Mouse (Mus musculus): Measurements from ENCODE around the gene Rps27l. TPM values are rescaled to one million over a fixed set of nuclear protein-coding genes. Genes with fewer than 3 reads are reported as not detected.
A peak's percentile ranks its signal among the peaks of the same experiment; 100 is the strongest.

Rps27l gene
- polyA plus RNA-seq, 1 experiment from 2014 or later = 708 TPM

DNA sequence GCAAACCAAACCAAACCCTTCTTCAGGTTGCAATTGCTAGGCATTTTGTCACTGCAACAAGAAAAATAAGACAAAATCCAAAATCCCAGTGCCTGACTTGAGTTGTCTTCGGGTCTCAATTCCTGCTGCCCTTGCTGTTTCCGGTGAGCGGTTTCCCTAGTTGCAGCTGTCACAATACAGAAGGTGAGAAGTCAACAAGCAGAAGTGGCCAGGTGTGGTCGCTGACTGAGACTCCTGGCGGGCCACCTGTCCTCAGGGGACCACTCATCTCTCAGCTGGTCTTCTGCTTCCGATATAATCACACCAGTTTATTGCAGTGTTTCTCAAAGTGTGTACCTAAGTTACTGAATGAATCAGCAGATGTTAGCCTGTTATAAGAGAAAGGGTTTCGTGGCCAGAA is 15.5 kb upstream of the Rps27l start:
- Histone ChIP-seq H3K36me3 (ENCODE audit: control insufficient read depth, insufficient read depth, low read length) (no peaks in the 10 kb centered on the region), H3K9ac (replicated peaks; ENCODE audit: low read depth, low read length) (no peak overlapping the region), H3K27ac (ENCODE audit: low read length) (no peak overlapping the region), H3K4me3 (ENCODE audit: low read depth, low read length) (no peak overlapping the region), H3K9me3 (ENCODE audit: control insufficient read depth, low read depth, low read length) (no peaks in the 10 kb centered on the region), H3K4me2 (replicated peaks; ENCODE audit: low read depth, low read length) (no peak overlapping the region), H3K4me1 (ENCODE audit: control insufficient read depth, insufficient read depth, low read length) (no peaks in the 10 kb centered on the region), H3K27me3 (ENCODE audit: control insufficient read depth, insufficient read depth, low read length) (no peaks in the 10 kb centered on the region)
- WGBS = 55% methylated on average over 7 of the region's 7 CpGs
- ATAC-seq (ENCODE audit: insufficient number of reproducible peaks, insufficient read depth, low FRiP score, low read depth) = no peak

DNA sequence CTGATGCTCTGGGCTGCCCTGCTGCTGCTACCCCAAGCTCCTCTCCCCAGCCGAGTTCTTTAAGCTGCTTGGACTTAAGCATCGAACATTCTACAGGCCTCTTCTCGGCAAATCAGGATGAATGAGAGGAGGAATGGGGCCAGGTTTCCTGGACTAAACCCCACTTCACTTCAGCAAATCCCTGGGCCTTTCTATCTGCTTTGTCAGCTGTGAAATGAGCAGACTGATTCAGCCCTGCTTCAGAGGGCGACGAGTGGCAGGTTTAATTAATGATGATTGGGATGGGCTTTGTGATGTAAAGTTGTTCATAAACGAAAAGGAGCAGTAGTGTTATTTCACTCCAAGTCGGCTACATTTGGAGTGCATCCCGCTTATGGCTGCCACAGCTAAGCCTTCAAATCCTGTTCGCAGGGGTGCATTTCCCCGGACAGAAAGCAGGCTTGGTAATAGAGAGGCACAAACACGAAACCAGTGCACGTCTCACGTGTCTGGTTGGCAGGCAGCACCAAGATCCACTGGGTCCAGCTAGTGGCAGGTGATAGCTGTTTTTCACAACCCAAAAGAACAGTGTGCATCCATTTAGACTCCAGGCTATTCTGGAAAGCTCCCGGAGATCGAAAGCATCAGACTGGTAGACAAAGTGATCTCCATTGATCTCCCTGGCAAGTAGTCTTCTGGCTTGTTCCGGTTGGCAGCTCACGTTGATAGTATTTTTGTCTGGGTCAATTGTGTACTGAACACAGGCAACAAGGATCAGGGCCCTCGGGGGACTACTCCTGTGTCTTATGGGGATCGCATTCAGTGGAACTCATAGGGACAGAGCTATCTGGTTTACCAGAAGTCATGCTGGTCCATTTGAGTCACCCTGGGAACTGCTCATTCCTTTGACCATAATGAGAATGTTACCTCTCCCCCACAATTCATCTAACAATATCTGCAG is 11.7 kb upstream of the Rps27l start:
- H3K27ac ChIP-seq (ENCODE audit: low read length) = no peak overlapping the region
- 60% methylated on average over 19 of the region's 19 CpGs for WGBS
- no peak for ATAC-seq (ENCODE audit: insufficient number of reproducible peaks, insufficient read depth, low FRiP score, low read depth)

DNA sequence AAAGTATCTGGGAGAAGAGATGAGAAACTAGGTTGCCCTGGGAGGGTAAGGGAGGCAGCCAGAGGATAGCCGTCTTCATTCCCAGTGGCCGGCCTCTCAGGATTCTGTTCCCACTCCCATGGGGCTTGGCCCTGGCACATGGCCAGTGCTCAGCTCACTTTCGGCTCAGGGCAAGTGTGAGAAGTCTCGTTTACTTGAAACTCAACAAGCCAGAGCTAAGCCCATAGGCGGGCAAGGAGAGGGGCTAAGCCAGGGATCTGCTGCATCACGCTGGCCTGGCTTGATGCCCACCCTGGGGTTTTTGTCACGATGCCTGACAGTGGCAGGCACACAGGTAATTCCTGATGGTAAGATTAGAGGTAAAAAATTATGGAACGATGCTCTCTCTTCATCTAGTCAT is 8.4 kb upstream of the Rps27l start:
- ATAC-seq (ENCODE audit: insufficient number of reproducible peaks, insufficient read depth, low FRiP score, low read depth) = no peak

More for the DNA sequence above, 11.7 kb upstream of the Rps27l start:
- no peaks in the 10 kb centered on the region for H3K9me3 ChIP-seq (ENCODE audit: control insufficient read depth, low read depth, low read length)
- H3K4me1 ChIP-seq (ENCODE audit: control insufficient read depth, insufficient read depth, low read length) = peaks cover 5% of the 10 kb centered on the region; the same call in 1 of the 2 replicates
- H3K27me3 ChIP-seq (ENCODE audit: control insufficient read depth, insufficient read depth, low read length) = no peaks in the 10 kb centered on the region
- no peaks in the 10 kb centered on the region for H3K36me3 ChIP-seq (ENCODE audit: control insufficient read depth, insufficient read depth, low read length)
- no peak overlapping the region for H3K9ac ChIP-seq (replicated peaks; ENCODE audit: low read depth, low read length)
- H3K4me2 ChIP-seq (replicated peaks; ENCODE audit: low read depth, low read length) = no peak overlapping the region
- no peak overlapping the region for H3K4me3 ChIP-seq (ENCODE audit: low read depth, low read length)

DNA sequence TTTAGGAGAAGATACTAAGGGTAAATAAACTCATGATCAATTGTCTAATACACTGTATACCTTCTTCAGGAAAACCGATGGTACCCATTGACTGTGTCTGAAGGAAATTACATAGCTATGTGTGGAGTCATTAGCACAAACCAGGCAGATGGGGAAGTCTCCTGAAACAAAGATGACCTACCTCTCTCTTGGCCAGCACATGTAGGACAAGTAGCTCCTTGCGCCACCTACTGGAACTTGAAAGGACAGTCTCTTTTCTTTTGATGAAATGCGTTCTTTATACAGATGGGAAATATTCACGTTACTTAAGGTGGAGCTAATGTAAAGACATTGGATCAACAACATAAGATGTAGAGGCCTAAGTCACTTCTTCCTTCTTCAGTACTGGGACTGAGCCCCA is 7.0 kb upstream of the Rps27l start:
- Histone ChIP-seq H3K36me3 (ENCODE audit: control insufficient read depth, insufficient read depth, low read length) (no peaks in the 10 kb centered on the region), H3K4me2 (replicated peaks; ENCODE audit: low read depth, low read length) (no peak overlapping the region), H3K27ac (ENCODE audit: low read length) (no peak overlapping the region), H3K4me3 (ENCODE audit: low read depth, low read length) (no peak overlapping the region), H3K4me1 (ENCODE audit: control insufficient read depth, insufficient read depth, low read length) (peaks cover 8% of the 10 kb centered on the region; the same call in 1 of the 2 replicates), H3K9ac (replicated peaks; ENCODE audit: low read depth, low read length) (no peak overlapping the region), H3K27me3 (ENCODE audit: control insufficient read depth, insufficient read depth, low read length) (no peaks in the 10 kb centered on the region), H3K9me3 (ENCODE audit: control insufficient read depth, low read depth, low read length) (no peaks in the 10 kb centered on the region)
- WGBS = 11% methylated on average over 4 of the region's 4 CpGs
- ATAC-seq (ENCODE audit: insufficient number of reproducible peaks, insufficient read depth, low FRiP score, low read depth) = no peak

More for the DNA sequence above, 8.4 kb upstream of the Rps27l start:
- Histone ChIP-seq H3K4me1 (ENCODE audit: control insufficient read depth, insufficient read depth, low read length) (peaks cover 8% of the 10 kb centered on the region; the same call in 1 of the 2 replicates), H3K4me3 (ENCODE audit: low read depth, low read length) (no peak overlapping the region), H3K27me3 (ENCODE audit: control insufficient read depth, insufficient read depth, low read length) (no peaks in the 10 kb centered on the region), H3K27ac (ENCODE audit: low read length) (no peak overlapping the region), H3K36me3 (ENCODE audit: control insufficient read depth, insufficient read depth, low read length) (no peaks in the 10 kb centered on the region), H3K9me3 (ENCODE audit: control insufficient read depth, low read depth, low read length) (no peaks in the 10 kb centered on the region), H3K9ac (replicated peaks; ENCODE audit: low read depth, low read length) (no peak overlapping the region), H3K4me2 (replicated peaks; ENCODE audit: low read depth, low read length) (no peak overlapping the region)
- 44% methylated on average over 8 of the region's 8 CpGs for WGBS

DNA sequence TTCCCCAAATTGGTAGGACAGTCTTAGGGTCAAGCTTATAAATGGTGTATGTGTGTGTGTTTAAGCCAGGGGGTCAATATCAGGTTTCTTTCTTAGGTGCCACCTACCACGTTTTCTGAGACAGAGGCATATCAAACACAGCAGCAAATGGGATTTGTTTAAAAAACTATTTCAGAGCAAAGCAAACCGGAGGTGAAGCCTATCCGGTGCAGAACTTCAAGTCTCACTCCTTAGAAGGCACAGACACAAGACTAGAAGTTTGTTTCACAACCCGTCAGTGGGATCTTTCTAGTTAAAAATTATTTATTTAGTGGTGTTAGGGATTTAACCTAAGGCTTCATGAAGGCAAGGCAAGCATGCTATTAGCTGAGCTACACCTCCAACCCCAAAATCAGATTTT is 725 bp upstream of the Rps27l start:
- Histone ChIP-seq H3K27ac (ENCODE audit: low read length) (peak overlapping the region; percentile 95), H3K27me3 (ENCODE audit: control insufficient read depth, insufficient read depth, low read length) (no peaks in the 10 kb centered on the region), H3K36me3 (ENCODE audit: control insufficient read depth, insufficient read depth, low read length) (peaks cover 7% of the 10 kb centered on the region), H3K4me1 (ENCODE audit: control insufficient read depth, insufficient read depth, low read length) (0 out of 2 replicates have a peak, but pooled peaks cover 3% of the 10 kb centered on the region), H3K9me3 (ENCODE audit: control insufficient read depth, low read depth, low read length) (no peaks in the 10 kb centered on the region), H3K9ac (replicated peaks; ENCODE audit: low read depth, low read length) (peak overlapping the region; percentile 90), H3K4me3 (ENCODE audit: low read depth, low read length) (peak overlapping the region; percentile 81), H3K4me2 (replicated peaks; ENCODE audit: low read depth, low read length) (peak overlapping the region; percentile 49)
- ATAC-seq (ENCODE audit: insufficient number of reproducible peaks, insufficient read depth, low FRiP score, low read depth) = no peak
- WGBS = 7% methylated on average over 4 of the region's 4 CpGs

DNA sequence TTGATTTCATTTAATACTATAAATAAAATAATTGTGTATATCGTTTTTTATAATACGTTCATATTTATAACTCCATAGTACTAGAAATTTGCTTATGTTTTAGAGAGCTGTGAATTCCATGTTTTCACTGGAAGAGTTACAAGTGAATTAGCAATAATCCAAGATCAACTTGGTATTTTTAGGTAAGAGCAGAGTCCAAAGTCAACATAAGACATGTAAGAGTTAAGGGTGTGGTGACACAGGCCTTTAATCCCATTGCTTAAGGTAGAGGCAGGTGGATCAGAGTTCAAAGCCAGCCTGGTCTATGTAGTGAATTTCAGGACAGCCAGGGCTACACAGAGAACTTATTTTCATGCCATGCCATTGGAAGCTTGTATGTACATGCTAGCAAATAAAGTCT is 2.6 kb downstream of the Rps27l start:
- Histone ChIP-seq H3K36me3 (ENCODE audit: control insufficient read depth, insufficient read depth, low read length) (peaks cover 7% of the 10 kb centered on the region), H3K4me1 (ENCODE audit: control insufficient read depth, insufficient read depth, low read length) (no peaks in the 10 kb centered on the region), H3K27me3 (ENCODE audit: control insufficient read depth, insufficient read depth, low read length) (no peaks in the 10 kb centered on the region), H3K27ac (ENCODE audit: low read length) (no peak overlapping the region), H3K4me3 (ENCODE audit: low read depth, low read length) (no peak overlapping the region), H3K9me3 (ENCODE audit: control insufficient read depth, low read depth, low read length) (no peaks in the 10 kb centered on the region), H3K9ac (replicated peaks; ENCODE audit: low read depth, low read length) (no peak overlapping the region), H3K4me2 (replicated peaks; ENCODE audit: low read depth, low read length) (no peak overlapping the region)
- ATAC-seq (ENCODE audit: insufficient number of reproducible peaks, insufficient read depth, low FRiP score, low read depth) = no peak
- WGBS = 95% methylated on average over 2 of the region's 2 CpGs

DNA sequence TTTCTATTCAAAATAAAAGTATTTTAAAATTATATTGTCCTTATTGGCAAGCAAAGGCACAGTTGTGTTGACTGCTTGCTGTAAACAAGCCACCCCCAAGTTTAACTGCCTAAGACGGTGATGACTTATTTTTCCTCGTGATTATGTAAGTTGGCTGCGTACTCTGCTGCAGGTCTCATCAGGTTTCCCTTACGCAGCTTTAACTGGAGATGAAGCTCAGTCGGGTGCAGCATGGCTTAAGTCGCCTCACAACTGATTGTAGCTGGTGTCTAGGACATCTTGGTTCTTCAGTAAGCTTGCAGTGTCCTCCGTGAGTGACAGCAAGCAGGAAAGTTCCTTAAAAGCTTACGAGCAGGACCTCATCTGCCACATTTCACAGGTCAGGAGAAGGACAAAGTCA is 6.4 kb downstream of the Rps27l start:
- Histone ChIP-seq H3K9me3 (ENCODE audit: control insufficient read depth, low read depth, low read length) (no peaks in the 10 kb centered on the region), H3K36me3 (ENCODE audit: control insufficient read depth, insufficient read depth, low read length) (peaks cover 7% of the 10 kb centered on the region), H3K4me2 (replicated peaks; ENCODE audit: low read depth, low read length) (no peak overlapping the region), H3K27ac (ENCODE audit: low read length) (no peak overlapping the region), H3K9ac (replicated peaks; ENCODE audit: low read depth, low read length) (no peak overlapping the region), H3K27me3 (ENCODE audit: control insufficient read depth, insufficient read depth, low read length) (no peaks in the 10 kb centered on the region), H3K4me1 (ENCODE audit: control insufficient read depth, insufficient read depth, low read length) (no peaks in the 10 kb centered on the region), H3K4me3 (ENCODE audit: low read depth, low read length) (no peak overlapping the region)
- no peak for ATAC-seq (ENCODE audit: insufficient number of reproducible peaks, insufficient read depth, low FRiP score, low read depth)
- WGBS = 72% methylated on average over 8 of the region's 8 CpGs

DNA sequence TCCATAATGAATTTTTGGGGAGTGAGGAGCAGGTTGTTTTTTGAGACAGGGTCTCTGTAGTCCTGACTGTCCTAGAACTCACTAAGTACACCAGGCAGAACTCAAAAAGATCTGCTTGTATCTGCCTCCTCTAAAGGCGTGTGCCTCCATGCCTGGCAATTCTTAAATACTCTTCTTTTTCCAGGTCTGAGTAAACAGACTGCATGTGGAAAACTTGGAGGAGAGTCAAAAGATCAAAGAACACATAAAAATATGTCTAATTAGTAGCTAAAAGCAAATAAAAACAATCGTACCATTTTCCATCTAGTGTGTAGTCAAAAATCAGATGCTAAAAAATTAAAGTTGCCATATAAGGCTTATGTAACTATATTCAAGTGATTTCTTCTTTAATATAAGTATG is 7.0 kb downstream of the Rps27l start:
- H3K9me3 ChIP-seq (ENCODE audit: control insufficient read depth, low read depth, low read length) = no peaks in the 10 kb centered on the region
- no peak for ATAC-seq (ENCODE audit: insufficient number of reproducible peaks, insufficient read depth, low FRiP score, low read depth)
- H3K36me3 ChIP-seq (ENCODE audit: control insufficient read depth, insufficient read depth, low read length) = peaks cover 7% of the 10 kb centered on the region
- WGBS = 79% methylated on average over 2 of the region's 2 CpGs
- no peak overlapping the region for H3K9ac ChIP-seq (replicated peaks; ENCODE audit: low read depth, low read length)
- no peaks in the 10 kb centered on the region for H3K4me1 ChIP-seq (ENCODE audit: control insufficient read depth, insufficient read depth, low read length)
- H3K4me2 ChIP-seq (replicated peaks; ENCODE audit: low read depth, low read length) = no peak overlapping the region
- H3K4me3 ChIP-seq (ENCODE audit: low read depth, low read length) = no peak overlapping the region
- H3K27me3 ChIP-seq (ENCODE audit: control insufficient read depth, insufficient read depth, low read length) = no peaks in the 10 kb centered on the region
- no peak overlapping the region for H3K27ac ChIP-seq (ENCODE audit: low read length)
